In the genomic region with DNA sequence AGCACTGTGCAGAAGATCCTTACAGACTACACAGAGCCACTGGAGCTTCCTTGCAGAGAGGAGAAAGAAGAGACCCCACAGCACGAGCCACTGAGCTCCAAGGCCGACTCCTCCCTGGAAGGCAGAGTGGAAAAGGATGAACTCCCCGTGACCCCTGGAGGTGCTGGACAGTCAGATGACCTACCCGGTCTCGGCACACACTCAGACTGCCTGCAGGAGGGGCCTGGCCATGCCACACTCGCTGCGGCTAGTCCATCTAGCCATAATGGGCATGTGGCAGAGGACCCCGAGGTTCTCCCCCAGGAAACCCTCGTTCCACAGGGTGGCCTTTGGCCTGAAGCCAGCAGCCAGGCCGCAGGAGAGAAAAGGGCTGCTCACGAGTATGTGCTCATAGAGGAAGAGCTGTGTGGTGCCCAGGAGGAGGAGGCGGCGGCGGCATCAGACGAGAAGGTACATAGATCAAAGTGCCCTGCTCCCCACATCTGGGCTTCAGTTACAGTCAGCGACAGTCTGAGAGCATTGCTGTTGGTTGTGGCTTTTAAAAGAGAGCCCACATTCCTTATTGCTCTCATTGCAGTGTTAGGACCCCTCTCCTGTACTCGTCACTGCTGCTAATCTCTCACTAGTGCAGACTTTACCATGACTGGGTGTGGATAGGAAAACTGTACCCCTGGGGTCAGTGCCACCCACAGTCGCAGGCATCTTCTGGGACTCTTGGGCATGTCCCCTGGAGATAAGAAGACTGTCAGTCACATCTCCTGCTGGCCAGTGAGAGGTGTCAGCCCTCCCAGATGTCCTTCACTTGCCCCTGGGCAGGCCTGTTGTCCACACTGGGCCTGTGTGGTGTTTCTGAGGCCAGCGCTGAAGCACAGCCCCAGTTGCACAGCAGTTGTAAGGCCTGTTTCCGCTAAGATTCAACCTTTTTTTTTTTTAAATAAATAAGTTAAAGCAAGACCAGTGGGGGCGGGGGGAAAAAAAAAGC, we compare ENCODE assay signal across 12 mouse cellular contexts. TPM values are rescaled to one million over a fixed set of nuclear protein-coding genes. Genes with fewer than 3 reads are reported as not detected.
DNase-seq lines count a peak whose midpoint lies in the region; ATAC-seq lines count a peak whose summit lies in the region.
"Had no signal": no experiment of that assay in that cellular context is flagged by ENCODE, and none has a peak within 500 bp of the region (broad histone marks: within the 10 kb centered on the region; RNA-seq: fewer than 3 reads in every experiment).

No protein-coding gene starts in this region.

- H3K4me2 ChIP-seq in midbrain, embryonic 11.5 days, result no peak overlapping the region
- no peak overlapping the region for H3K4me2 ChIP-seq in midbrain, embryonic 14.5 days (ENCODE audit: low read length)
- H3K4me2 ChIP-seq: midbrain, embryonic 13.5 days had no signal

- no peak overlapping the region for H3K4me3 ChIP-seq in midbrain, embryonic 11.5 days (ENCODE audit: low read depth, low read length)
- no peak overlapping the region for H3K4me3 ChIP-seq in midbrain, embryonic 14.5 days (replicated peaks; ENCODE audit: low read depth, low read length)
- H3K4me3 ChIP-seq: midbrain, embryonic 13.5 days had no signal

- no peak for ATAC-seq in midbrain, embryonic 11.5 days (ENCODE audit: low FRiP score)
- no peak for ATAC-seq in midbrain, embryonic 14.5 days (ENCODE audit: low FRiP score, low TSS enrichment)
- ATAC-seq: intestine, postnatal 0 days; midbrain, embryonic 13.5 days had no signal

- no peaks in the 10 kb centered on the region for H3K27me3 ChIP-seq in midbrain, embryonic 11.5 days (ENCODE audit: control insufficient read depth, insufficient read depth, low read length)
- no peaks in the 10 kb centered on the region for H3K27me3 ChIP-seq in midbrain, embryonic 14.5 days (ENCODE audit: control insufficient read depth, insufficient read depth, low read length)
- H3K27me3 ChIP-seq: midbrain, embryonic 13.5 days had no signal

- no peaks in the 10 kb centered on the region for H3K9me3 ChIP-seq in midbrain, embryonic 11.5 days (ENCODE audit: control insufficient read depth, low read length)
- no peaks in the 10 kb centered on the region for H3K9me3 ChIP-seq in midbrain, embryonic 14.5 days (ENCODE audit: control insufficient read depth, low read length)
- H3K9me3 ChIP-seq: midbrain, embryonic 13.5 days had no signal

- no peak overlapping the region for H3K9ac ChIP-seq in midbrain, embryonic 11.5 days (ENCODE audit: low read length)
- H3K9ac ChIP-seq in midbrain, embryonic 14.5 days (replicated peaks; ENCODE audit: low read length), result no peak overlapping the region
- H3K9ac ChIP-seq: midbrain, embryonic 13.5 days had no signal

- 93% methylated on average over 21 of the region's 21 CpGs for WGBS in midbrain, embryonic 11.5 days
- 87% methylated on average over 21 of the region's 21 CpGs for WGBS in midbrain, embryonic 14.5 days

- H3K4me1 ChIP-seq in midbrain, embryonic 11.5 days (ENCODE audit: control insufficient read depth, insufficient read depth, low read length), result no peaks in the 10 kb centered on the region
- H3K4me1 ChIP-seq in midbrain, embryonic 14.5 days (ENCODE audit: control insufficient read depth, insufficient read depth, low read length), result no peaks in the 10 kb centered on the region
- H3K4me1 ChIP-seq: midbrain, embryonic 13.5 days had no signal

- peaks cover 10% of the 10 kb centered on the region; the same call in 1 of the 2 replicates for H3K36me3 ChIP-seq in midbrain, embryonic 11.5 days (ENCODE audit: control insufficient read depth, insufficient read depth, low read length)
- H3K36me3 ChIP-seq in midbrain, embryonic 14.5 days (ENCODE audit: control insufficient read depth, insufficient read depth, low read length), result peaks cover 72% of the 10 kb centered on the region

- H3K27ac ChIP-seq in midbrain, embryonic 11.5 days (ENCODE audit: low read depth, low read length), result no peak overlapping the region
- H3K27ac ChIP-seq in midbrain, embryonic 14.5 days (replicated peaks; ENCODE audit: low read depth, low read length), result no peak overlapping the region
- H3K27ac ChIP-seq: midbrain, embryonic 13.5 days had no signal

- peak; percentile 52 to 74 for DNase-seq in adrenal gland, adult (ENCODE audit: inconsistent age in 2 of 2, low spot score in 1 of 2)
- DNase-seq in adrenal gland, adult 8-10 months, result no peak
- peak; percentile 23 for DNase-seq in midbrain, embryonic 11.5 days (ENCODE audit: low spot score, missing footprints)
- DNase-seq in midbrain, embryonic 14.5 days, result no peak
- peak; percentile 65 to 89 for DNase-seq in kidney, postnatal 25 days
- DNase-seq in yolk sac, embryonic 10.5 days (ENCODE audit: low spot score), result peak; percentile 55
- no peak for DNase-seq in urinary bladder, postnatal 36 days (ENCODE audit: low spot score in 2 of 2)
- no peak for DNase-seq in frontal cortex, postnatal 36 days (ENCODE audit: low spot score in 2 of 2)
- DNase-seq: gastrocnemius, postnatal 14 days had no signal

RNA-seq across cellular contexts. Expression of gene Tsen2, which starts 15.5 kb away (rescaled TPM):
- total RNA-seq in adrenal gland, adult 8-10 months (2022), result 10 to 100 TPM in 3 of 4 experiments, 1 to 10 TPM in 1; 9.1 to 19.9 (median 15.2) TPM
- polyA plus RNA-seq in midbrain, embryonic 11.5 days (2014; fragmentation: Nextera tagmentation; extraction: Ambion mirVana), result 29.0 and 32.7 TPM in 2 replicates
- 31.6 and 34.4 TPM in 2 replicates for polyA plus RNA-seq in midbrain, embryonic 14.5 days (2014; fragmentation: Nextera tagmentation; extraction: Ambion mirVana)

RNA-seq across cellular contexts. Expression of gene Mkrn2os, which starts 32.4 kb away (rescaled TPM):
- total RNA-seq in adrenal gland, adult 8-10 months (2022), result not detected
- polyA plus RNA-seq in midbrain, embryonic 11.5 days (2014; fragmentation: Nextera tagmentation; extraction: Ambion mirVana), result 0.15 and 0.19 TPM in 2 replicates
- 0.20 and 0.34 TPM in 2 replicates for polyA plus RNA-seq in midbrain, embryonic 14.5 days (2014; fragmentation: Nextera tagmentation; extraction: Ambion mirVana)
- polyA plus RNA-seq: limb, embryonic 11.5 days had no signal

RNA-seq across cellular contexts. Expression of gene Mkrn2, which starts 41.8 kb away (rescaled TPM):
- total RNA-seq in adrenal gland, adult 8-10 months (2022), result 10 to 100 TPM; 37.8 to 44.7 (median 42.6) TPM
- polyA plus RNA-seq in midbrain, embryonic 11.5 days (2014; fragmentation: Nextera tagmentation; extraction: Ambion mirVana), result 24.0 and 24.1 TPM in 2 replicates
- 27.8 and 34.9 TPM in 2 replicates for polyA plus RNA-seq in midbrain, embryonic 14.5 days (2014; fragmentation: Nextera tagmentation; extraction: Ambion mirVana)

Comparison
In these comparisons a context has a peak if more than half of its experiments do, and no peak if none do; other contexts are left out.
1. DNase-seq: peak in adrenal gland, adult (2 of 2), midbrain, embryonic 11.5 days (single experiment), kidney, postnatal 25 days (2 of 2) and yolk sac, embryonic 10.5 days (single experiment); none in adrenal gland, adult 8-10 months (single experiment), midbrain, embryonic 14.5 days (single experiment), urinary bladder, postnatal 36 days (0 of 2) and frontal cortex, postnatal 36 days (0 of 2).